Mouse (Mus musculus): ENCODE results near the gene Tmem234. TPM values are rescaled to one million over a fixed set of nuclear protein-coding genes. Genes with fewer than 3 reads are reported as not detected.

Gene Tmem234
- total RNA-seq, 2 experiments from 2014 or later: 42.3 to 47.0 TPM

- no peak for DNase-seq
Observed at GRCm38 (mm10) chr4:129577688-129578087, 22.8 kb upstream of the Tmem234 start.

DNA sequence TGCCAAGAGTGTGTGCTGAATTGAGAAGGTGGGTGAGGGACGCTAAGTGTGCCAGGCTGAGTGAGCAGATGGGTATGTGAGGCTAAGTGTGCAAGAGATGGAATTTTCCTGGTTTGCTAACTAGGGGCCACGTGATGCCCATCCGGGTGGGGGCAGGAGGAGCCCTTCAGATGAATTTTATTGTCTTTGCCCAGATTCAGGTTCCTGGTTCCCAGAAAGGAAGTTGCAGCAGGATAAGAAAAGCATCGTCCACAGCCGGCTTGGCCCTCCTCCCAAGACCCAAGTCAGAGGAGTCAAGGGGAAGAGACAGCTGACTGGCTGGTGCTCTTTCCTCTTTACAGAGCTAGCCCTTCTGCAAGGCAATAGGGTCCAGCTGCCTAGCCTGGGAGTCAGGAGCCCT, 22.0 kb upstream of the Tmem234 start, which contains the start of gene Fam167b:
Fam167b (minus strand) TSS at position 84 of the 400 bp plus-strand sequence.
- DNase-seq: peak; percentile 8

DNA sequence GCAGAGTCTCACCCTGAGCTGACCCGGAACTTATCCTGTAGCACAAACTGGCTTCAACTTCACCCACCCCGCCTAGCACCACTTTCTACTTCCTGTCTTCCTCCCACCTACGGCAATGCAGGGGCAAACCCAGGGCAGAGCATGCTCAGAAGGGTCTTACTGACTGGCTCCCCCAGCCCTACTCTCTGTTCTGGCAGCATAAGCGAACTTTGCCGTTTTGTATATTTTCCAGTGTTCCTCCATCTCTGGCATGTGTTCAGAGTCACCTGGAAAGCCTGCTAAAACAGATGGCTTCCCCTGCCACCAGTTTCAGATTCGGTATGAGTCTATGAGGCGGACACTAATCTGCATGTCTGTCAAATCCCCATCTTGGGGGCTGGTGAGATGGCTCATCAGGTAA, 20.1 kb upstream of the Tmem234 start:
- DNase-seq: no peak

GRCm38 (mm10) chr4:129582251-129582650, 18.2 kb upstream of the Tmem234 start:
- DNase-seq: no peak

DNA sequence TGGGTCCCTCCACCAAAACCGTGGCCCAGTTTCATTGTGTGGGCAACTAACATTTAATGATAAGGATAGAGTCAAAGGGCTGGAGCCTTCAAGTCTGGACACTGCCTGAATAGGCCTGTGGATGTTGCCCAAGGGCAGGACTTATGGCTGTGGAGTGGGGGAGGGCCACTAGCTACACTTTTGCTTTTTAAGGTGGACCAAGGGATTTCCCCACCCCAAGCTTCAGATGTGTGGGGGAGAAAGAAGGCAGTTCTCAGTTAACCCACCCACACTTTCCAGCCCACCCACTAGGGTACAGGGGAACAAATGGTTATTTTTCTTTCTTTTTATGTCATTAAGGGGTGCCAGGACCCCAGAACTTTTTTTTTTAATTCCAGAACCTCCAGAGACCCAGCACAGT, 16.1 kb upstream of the Tmem234 start:
- DNase-seq: no peak

- peak; percentile 89 for DNase-seq
Observed at GRCm38 (mm10) chr4:129584884-129585608, 15.4 kb upstream of the Tmem234 start.

GRCm38 (mm10) chr4:129585773-129586172, 14.7 kb upstream of the Tmem234 start:
- no peak for DNase-seq

DNA sequence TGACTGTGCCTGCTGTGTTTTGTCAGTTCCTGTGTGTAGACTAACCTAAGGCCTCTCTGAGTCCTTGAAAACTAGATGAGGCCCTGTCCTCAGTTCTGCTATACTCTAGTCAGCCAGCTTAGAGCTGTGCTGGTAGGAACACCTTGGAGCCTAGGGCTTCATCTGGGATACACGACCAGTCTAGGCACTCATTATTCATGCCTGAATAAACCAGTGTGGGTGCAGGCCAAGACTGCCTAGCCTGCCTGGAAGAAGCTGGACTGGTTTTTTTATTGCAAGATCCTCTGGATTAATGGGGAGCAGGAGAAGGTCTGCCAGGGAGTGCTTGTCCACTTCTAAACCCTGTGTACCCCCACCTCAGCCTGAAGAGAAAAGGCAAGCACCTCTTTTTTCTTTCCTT, 13.5 kb upstream of the Tmem234 start:
- DNase-seq: no peak

- DNase-seq: no peak
Observed at GRCm38 (mm10) chr4:129588865-129589264, 11.6 kb upstream of the Tmem234 start.

- peak; percentile 77 for DNase-seq
Observed at GRCm38 (mm10) chr4:129608426-129609025, 8.1 kb downstream of the Tmem234 start.

DNA sequence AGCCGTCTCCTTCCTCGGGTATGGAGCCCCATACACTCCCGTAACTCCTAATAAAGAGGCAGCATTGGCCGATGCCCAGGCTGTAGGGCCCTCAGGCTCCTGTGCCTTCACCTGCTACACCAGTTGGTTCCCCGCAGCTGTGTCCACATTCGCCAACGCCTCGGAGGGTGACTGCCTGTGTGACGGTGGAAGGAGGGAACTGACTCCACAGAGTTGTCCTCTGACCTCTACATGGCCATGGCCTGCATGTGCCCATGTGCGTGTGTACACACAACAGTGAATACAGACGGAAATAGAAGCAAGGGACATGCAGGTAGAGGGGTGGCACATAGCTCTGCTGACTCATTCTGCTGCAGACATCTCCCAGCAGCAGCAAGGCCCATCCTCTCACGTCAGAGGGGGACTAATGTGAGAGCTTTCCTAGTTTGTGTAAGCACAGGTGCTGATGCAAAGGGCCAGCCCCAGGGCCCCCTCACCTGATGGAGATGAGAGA, 8.7 kb downstream of the Tmem234 start:
- no peak for DNase-seq

- no peak for DNase-seq
Observed at GRCm38 (mm10) chr4:129610026-129610425, 9.6 kb downstream of the Tmem234 start.

- DNase-seq: no peak
Observed at GRCm38 (mm10) chr4:129610472-129610871, 10.0 kb downstream of the Tmem234 start.

- no peak for DNase-seq
Observed at GRCm38 (mm10) chr4:129614093-129614492, 13.6 kb downstream of the Tmem234 start, which contains the start of gene Dcdc2b. Dcdc2b (minus strand) TSS chr4:129614257.

DNA sequence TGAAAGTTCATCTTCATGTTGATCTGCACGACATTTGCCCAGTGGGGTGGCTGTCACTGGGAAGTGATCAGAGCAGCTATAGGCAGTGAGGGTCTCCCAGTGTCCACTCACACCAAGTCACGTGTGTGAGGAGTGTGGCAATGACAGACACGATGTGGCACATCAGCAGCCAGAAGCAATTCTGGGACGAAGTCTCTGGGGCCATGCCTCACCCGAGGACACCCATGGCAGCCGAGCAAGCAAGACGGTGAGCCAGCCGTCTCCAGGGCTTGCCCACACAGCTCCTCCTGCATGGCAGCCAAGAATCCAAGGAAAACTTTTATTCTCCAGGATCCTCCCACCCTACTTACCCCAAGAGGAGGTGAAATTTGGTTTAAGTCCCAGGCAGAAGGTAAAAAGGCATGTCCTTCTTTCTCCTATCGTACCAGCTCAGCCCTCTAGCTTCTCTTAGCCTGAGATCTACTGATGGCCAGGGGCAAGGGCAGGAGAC, 15.4 kb downstream of the Tmem234 start:
- no peak for DNase-seq

GRCm38 (mm10) chr4:129616631-129617030, 16.2 kb downstream of the Tmem234 start:
- DNase-seq: no peak

GRCm38 (mm10) chr4:129617121-129617641, 16.7 kb downstream of the Tmem234 start:
- no peak for DNase-seq

DNA sequence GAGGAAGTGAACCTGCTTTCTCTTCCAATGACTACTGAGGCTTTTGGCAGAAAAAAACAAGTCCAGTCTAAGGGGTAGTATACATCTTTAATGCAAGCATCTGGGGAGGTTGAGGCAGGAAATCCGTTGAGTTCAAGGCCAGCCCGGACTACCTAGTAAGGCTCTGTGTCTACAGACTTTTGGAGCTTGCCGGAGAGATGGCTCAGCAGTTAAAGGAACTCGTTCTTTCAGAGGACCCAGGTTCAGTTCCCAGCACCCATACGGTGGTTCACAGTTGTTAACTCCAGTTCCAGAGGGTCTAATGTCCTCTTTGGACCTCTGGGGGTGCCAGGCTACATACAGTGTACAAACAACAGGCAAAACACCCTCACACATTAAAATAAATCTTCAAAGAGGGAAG, 17.6 kb downstream of the Tmem234 start:
- DNase-seq: no peak

DNA sequence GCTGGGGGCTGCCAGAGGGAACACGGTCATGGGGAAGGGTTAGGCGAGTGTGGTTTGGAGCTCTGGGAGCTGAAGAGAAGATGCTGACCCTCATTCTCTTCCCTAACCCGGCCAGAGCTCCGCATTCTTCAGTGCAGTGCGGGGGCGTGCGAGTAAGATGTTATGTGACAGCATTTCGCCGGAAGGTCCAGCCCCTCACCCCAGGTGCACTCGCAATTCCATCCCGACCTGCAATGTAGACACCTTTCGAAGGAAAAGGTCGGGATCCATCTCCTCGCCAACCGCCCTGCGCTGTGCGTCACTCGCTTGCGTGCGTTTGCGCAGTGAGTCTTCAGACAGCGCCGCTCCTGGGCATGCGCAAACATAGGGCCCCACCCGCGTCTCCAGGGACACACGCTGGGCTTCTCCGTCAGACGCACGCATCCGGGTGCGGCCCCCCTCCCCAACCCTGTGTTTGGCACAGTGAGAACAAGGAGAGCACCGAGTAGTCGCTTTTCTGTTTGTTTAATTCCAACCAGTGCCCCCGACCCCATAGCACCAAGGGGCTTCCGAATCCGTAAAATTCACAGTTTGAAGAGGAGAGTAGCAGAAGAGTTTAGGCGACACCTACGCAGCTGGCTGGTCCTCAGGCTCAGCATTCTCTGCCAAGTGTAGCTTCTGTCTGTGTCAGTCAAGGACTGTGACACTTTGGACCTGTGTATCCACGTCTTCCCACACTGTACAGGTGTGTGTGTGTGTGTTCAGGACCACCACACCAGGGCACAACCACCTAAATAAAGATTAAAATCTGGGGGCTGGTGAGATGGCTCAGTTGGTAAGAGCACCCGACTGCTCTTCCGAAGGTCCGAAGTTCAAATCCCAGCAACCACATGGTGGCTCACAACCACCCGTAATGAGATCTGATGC, 18.6 kb downstream of the Tmem234 start, which contains the start of gene Iqcc:
Iqcc (minus strand) TSS at position 314 of the 906 bp plus-strand sequence.
- DNase-seq: peak; percentile 95

- DNase-seq: no peak
Observed at GRCm38 (mm10) chr4:129620419-129621282, 20.2 kb downstream of the Tmem234 start.

DNA sequence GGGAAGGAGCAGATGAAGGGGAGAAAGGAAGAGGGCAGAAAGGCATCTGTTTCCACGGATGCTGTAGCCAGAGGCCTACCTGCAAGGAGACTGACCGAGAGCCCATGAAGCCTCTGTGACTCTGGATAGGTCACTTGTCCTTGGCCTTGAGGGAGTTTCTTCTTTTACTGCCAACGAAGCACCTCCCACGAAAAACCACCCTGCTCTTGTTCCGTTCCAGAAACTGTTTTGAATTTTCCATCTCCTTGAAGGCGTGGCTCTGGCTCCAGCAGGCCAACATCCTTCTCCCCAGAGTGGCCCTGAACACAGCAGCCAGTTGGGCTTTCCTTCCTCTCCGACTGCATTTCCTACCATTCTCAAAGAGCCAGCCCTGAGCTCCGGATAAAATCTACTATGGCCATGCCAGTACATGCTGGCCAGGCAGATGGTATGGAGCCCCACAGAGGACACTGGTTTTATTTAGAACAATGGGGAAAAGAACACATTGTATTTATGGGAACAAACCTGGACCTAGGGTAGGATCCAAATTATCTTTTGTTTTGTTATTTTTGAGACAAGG, 20.9 kb downstream of the Tmem234 start:
- DNase-seq: no peak
